Mouse (Mus musculus) erythroblast, embryonic 14.5 days (primary cell): ENCODE measurements around the gene Cxcl9.

Experiments
- GATA1 ChIP-seq: IDR thresholded peaks from 2 replicates; pipeline ENCODE4 v1.6.1; 2012; ENCODE audit warnings: low read length, inconsistent platforms, mixed read lengths
- TAL1 ChIP-seq: IDR thresholded peaks from 3 replicates; pipeline ENCODE4 v1.6.1; 2012; ENCODE audit warnings: low read length, inconsistent platforms, mixed read lengths

DNA sequence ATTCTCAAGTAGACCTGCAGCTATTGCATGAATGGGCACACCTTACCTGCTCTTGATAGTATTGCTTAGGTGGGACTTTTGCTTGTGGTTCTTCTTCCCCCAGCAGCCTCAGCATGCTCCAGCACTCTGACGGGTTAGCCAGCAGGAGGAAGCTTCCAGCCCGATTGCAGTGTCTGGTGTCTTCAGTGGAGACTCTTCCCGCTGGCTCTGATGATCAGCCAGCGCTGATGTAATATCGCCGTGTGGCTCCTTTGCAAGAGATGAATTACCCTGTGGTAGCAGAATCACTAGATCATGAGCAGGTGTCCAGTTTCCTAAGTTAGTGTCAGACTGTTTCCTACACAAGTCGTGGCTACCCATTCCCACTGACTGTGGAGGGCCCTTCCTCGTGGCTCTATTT lies 17.1 kb upstream of the Cxcl9 start:
- TF ChIP-seq GATA1 (no peak), TAL1 (no peak)
